Mouse (Mus musculus): ENCODE data around the gene Rapgef4.

DNA sequence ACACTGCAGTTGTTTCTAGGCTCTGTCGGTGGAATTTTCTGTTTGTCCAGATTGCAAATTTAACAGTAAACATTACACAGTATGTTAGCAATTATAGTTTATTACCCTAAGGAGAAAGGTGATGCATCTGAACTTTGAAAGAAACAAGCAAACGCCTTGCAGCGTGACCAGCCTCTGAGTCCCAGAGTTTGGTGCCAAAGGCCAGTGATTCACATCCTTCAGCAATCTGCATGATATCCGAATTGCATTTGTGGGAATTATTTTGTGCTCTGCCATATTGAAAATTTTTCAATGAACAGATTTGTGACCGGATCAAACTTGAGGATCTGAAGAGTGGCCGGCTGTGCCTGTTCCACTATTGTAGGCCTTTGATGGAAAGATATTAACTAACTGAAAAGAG, 856 bp downstream of the Rapgef4 start:
- no peak for TF ChIP-seq CTCF (IDR thresholded peaks at IDR 0.05; ENCODE audit: borderline replicate concordance, control insufficient read depth, extremely low read depth, insufficient read depth, low read length, poor library complexity)
- TF ChIP-seq POLR2A (IDR thresholded peaks at IDR 0.05; ENCODE audit: control insufficient read depth, extremely low read depth, insufficient read depth, low read length, poor library complexity) = no peak

All from thymus, adult 2 months (tissue).